Mouse (Mus musculus): Measurements from ENCODE around the gene Il11. TPM values are rescaled to one million over a fixed set of nuclear protein-coding genes. Genes with fewer than 3 reads are reported as not detected.
A peak's percentile ranks its signal among the peaks of the same experiment; 100 is the strongest.
"Not testable (repeated sequence)": the region's sequence is repeated elsewhere in the genome, so short reads cannot be mapped to it uniquely, and the experiment has no call there.

Gene Il11
- polyA plus RNA-seq, 1 experiment = 1.4 TPM

GRCm38 (mm10) chr7:4802247-4802646, 19.6 kb upstream of the Il11 start:
- no peaks in the 10 kb centered on the region for H3K27me3 ChIP-seq (ENCODE audit: control insufficient read depth, insufficient read depth, low read length, poor library complexity, severe bottlenecking)
- H3K4me1 ChIP-seq (ENCODE audit: control insufficient read depth, insufficient read depth, low read length) = no peaks in the 10 kb centered on the region
- no peak overlapping the region for H3K27ac ChIP-seq (ENCODE audit: insufficient read depth, low read length)
- no peak overlapping the region for H3K4me3 ChIP-seq (ENCODE audit: low read depth, low read length)
- no peak overlapping the region for H3K9ac ChIP-seq (ENCODE audit: low read depth, poor library complexity, severe bottlenecking)
- H3K36me3 ChIP-seq (ENCODE audit: control insufficient read depth, insufficient read depth, low read length, poor library complexity, severe bottlenecking) = peaks cover 42% of the 10 kb centered on the region
- no peaks in the 10 kb centered on the region for H3K9me3 ChIP-seq (replicated peaks; ENCODE audit: control insufficient read depth, insufficient read depth, low read length, poor library complexity, severe bottlenecking)
- TF ChIP-seq EP300 (IDR thresholded peaks at IDR 0.05; ENCODE audit: insufficient read depth, low read depth, low read length) (no peak), POLR2A (IDR thresholded peaks at IDR 0.05; ENCODE audit: insufficient read depth, low read length) (no peak), CTCF (IDR thresholded peaks at IDR 0.05; ENCODE audit: low read depth, low read length) (no peak)

- Histone ChIP-seq H3K27ac (ENCODE audit: insufficient read depth, low read length) (peak overlapping the region; percentile 29; the same call in 1 of the 2 replicates), H3K4me1 (ENCODE audit: control insufficient read depth, insufficient read depth, low read length) (no peaks in the 10 kb centered on the region), H3K36me3 (ENCODE audit: control insufficient read depth, insufficient read depth, low read length, poor library complexity, severe bottlenecking) (peaks cover 45% of the 10 kb centered on the region), H3K27me3 (ENCODE audit: control insufficient read depth, insufficient read depth, low read length, poor library complexity, severe bottlenecking) (no peaks in the 10 kb centered on the region), H3K9me3 (replicated peaks; ENCODE audit: control insufficient read depth, insufficient read depth, low read length, poor library complexity, severe bottlenecking) (no peaks in the 10 kb centered on the region), H3K9ac (ENCODE audit: low read depth, poor library complexity, severe bottlenecking) (no peak overlapping the region), H3K4me3 (ENCODE audit: low read depth, low read length) (no peak overlapping the region)
- TF ChIP-seq CTCF (IDR thresholded peaks at IDR 0.05; ENCODE audit: low read depth, low read length) (peak; percentile 24), POLR2A (IDR thresholded peaks at IDR 0.05; ENCODE audit: insufficient read depth, low read length) (no peak)
Measured at GRCm38 (mm10) chr7:4795767-4796433, 13.2 kb upstream of the Il11 start.

GRCm38 (mm10) chr7:4794631-4795168, 12.0 kb upstream of the Il11 start:
- Histone ChIP-seq H3K9me3 (replicated peaks; ENCODE audit: control insufficient read depth, insufficient read depth, low read length, poor library complexity, severe bottlenecking) (no peaks in the 10 kb centered on the region), H3K9ac (ENCODE audit: low read depth, poor library complexity, severe bottlenecking) (peak overlapping the region; percentile 98), H3K27me3 (ENCODE audit: control insufficient read depth, insufficient read depth, low read length, poor library complexity, severe bottlenecking) (no peaks in the 10 kb centered on the region), H3K27ac (ENCODE audit: insufficient read depth, low read length) (peak overlapping the region; percentile 39; the same call in 1 of the 2 replicates), H3K36me3 (ENCODE audit: control insufficient read depth, insufficient read depth, low read length, poor library complexity, severe bottlenecking) (peaks cover 45% of the 10 kb centered on the region), H3K4me1 (ENCODE audit: control insufficient read depth, insufficient read depth, low read length) (no peaks in the 10 kb centered on the region), H3K4me3 (ENCODE audit: low read depth, low read length) (peak overlapping the region; percentile 99)
- TF ChIP-seq CTCF (IDR thresholded peaks at IDR 0.05; ENCODE audit: low read depth, low read length) (no peak), POLR2A (IDR thresholded peaks at IDR 0.05; ENCODE audit: insufficient read depth, low read length) (no peak), EP300 (IDR thresholded peaks at IDR 0.05; ENCODE audit: insufficient read depth, low read depth, low read length) (no peak)

DNA sequence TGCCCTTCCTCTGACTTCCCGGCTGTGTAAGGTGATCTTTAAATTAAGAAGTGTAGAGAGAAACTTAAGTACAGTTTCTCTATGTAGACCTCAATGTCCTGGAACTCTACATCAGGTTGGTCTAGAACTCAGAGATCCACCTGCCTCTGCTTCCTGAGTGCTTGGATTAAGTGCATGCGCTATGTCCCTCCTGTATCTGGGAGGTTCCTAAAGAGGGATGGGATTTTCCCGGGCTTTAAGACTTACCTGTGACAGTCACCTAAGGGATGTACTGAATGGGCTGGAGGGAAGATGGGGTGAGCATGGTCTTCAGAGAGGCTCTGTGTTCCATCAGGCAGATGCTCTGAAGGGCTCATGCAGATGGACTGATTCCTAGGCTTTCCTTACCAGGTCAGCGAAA, 11.0 kb upstream of the Il11 start:
- H3K27me3 ChIP-seq (ENCODE audit: control insufficient read depth, insufficient read depth, low read length, poor library complexity, severe bottlenecking) = no peaks in the 10 kb centered on the region
- peak overlapping the region; percentile 39 for H3K27ac ChIP-seq (ENCODE audit: insufficient read depth, low read length)
- no peaks in the 10 kb centered on the region for H3K4me1 ChIP-seq (ENCODE audit: control insufficient read depth, insufficient read depth, low read length)
- peak overlapping the region; percentile 98 for H3K9ac ChIP-seq (ENCODE audit: low read depth, poor library complexity, severe bottlenecking)
- H3K36me3 ChIP-seq (ENCODE audit: control insufficient read depth, insufficient read depth, low read length, poor library complexity, severe bottlenecking) = peaks cover 45% of the 10 kb centered on the region
- H3K9me3 ChIP-seq (replicated peaks; ENCODE audit: control insufficient read depth, insufficient read depth, low read length, poor library complexity, severe bottlenecking) = no peaks in the 10 kb centered on the region
- peak overlapping the region; percentile 99 for H3K4me3 ChIP-seq (ENCODE audit: low read depth, low read length)
- TF ChIP-seq EP300 (IDR thresholded peaks at IDR 0.05; ENCODE audit: insufficient read depth, low read depth, low read length) (no peak), POLR2A (IDR thresholded peaks at IDR 0.05; ENCODE audit: insufficient read depth, low read length) (no peak), CTCF (IDR thresholded peaks at IDR 0.05; ENCODE audit: low read depth, low read length) (no peak)

GRCm38 (mm10) chr7:4793248-4793647, 10.6 kb upstream of the Il11 start:
- peak overlapping the region; percentile 39 for H3K27ac ChIP-seq (ENCODE audit: insufficient read depth, low read length)
- H3K27me3 ChIP-seq (ENCODE audit: control insufficient read depth, insufficient read depth, low read length, poor library complexity, severe bottlenecking); H3K4me1 ChIP-seq (ENCODE audit: control insufficient read depth, insufficient read depth, low read length); H3K9me3 ChIP-seq (replicated peaks; ENCODE audit: control insufficient read depth, insufficient read depth, low read length, poor library complexity, severe bottlenecking): not testable (repeated sequence)
- H3K36me3 ChIP-seq (ENCODE audit: control insufficient read depth, insufficient read depth, low read length, poor library complexity, severe bottlenecking) = peaks cover 45% of the 10 kb centered on the region
- peak overlapping the region; percentile 98 for H3K9ac ChIP-seq (ENCODE audit: low read depth, poor library complexity, severe bottlenecking)
- H3K4me3 ChIP-seq (ENCODE audit: low read depth, low read length) = peak overlapping the region; percentile 99

DNA sequence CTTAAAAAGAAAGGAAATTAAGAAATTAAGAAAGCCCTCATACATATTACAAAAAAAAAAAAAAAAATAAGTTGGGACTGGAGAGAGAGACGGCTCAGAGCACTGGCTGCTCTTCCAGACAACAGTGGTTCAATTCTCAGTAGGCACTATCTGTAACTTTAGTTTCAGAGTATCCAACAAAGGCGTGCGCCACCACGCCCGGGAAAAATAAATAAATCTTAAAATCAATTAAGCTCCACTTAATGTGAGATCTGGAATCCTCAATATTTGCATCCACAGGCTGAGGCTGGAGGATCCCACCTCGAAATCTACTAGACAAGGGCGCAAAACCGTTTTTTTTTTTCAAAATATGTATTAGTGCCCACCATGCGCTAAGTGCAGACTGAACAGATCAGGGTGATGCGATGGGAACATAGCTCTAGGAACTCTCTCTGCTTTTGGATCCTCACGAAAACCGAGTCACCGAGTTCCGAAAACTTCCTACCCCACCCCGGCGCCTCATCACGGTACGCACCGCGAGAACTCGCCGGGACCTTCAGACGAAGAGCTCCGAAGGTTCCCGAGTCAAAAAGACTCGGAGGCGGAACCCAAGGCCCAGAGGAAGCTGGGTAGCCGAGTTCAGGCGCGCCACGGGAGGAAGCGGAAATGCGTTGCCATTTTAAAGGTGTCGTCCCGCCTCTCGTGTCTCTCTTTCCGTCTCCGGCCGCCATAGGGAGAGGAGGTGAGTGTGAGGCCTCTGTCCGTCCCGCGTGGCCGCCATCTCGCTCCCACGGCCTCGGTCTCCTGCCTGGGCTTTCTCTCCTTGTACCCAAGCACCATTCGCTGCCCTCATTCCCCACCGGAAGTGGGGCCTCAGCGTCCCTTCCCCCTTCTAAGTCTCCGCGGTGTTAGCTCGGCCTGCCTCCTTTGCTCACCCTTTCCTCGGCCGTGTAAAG, 9.9 kb upstream of the Il11 start, which contains the start of gene Rpl28:
TSS of gene Rpl28 (plus strand) at position 597 of the 935 bp plus-strand sequence.
- H3K4me3 ChIP-seq (ENCODE audit: low read depth, low read length) = peak within 1 kb of the TSS; percentile 99
- H3K9ac ChIP-seq (ENCODE audit: low read depth, poor library complexity, severe bottlenecking) = peak within 1 kb of the TSS; percentile 98
- TF ChIP-seq CTCF (IDR thresholded peaks at IDR 0.05; ENCODE audit: low read depth, low read length) = no peak
- TF ChIP-seq POLR2A (IDR thresholded peaks at IDR 0.05; ENCODE audit: insufficient read depth, low read length) = peak; percentile 83
- TF ChIP-seq EP300 (IDR thresholded peaks at IDR 0.05; ENCODE audit: insufficient read depth, low read depth, low read length) = no peak
- peak within 1 kb of the TSS; percentile 97 for H3K27ac ChIP-seq (ENCODE audit: insufficient read depth, low read length)
- H3K4me1 ChIP-seq (ENCODE audit: control insufficient read depth, insufficient read depth, low read length) = no peaks in the 10 kb centered on the region
- peaks cover 42% of the 10 kb centered on the region for H3K36me3 ChIP-seq (ENCODE audit: control insufficient read depth, insufficient read depth, low read length, poor library complexity, severe bottlenecking)
- H3K9me3 ChIP-seq (replicated peaks; ENCODE audit: control insufficient read depth, insufficient read depth, low read length, poor library complexity, severe bottlenecking) = no peaks in the 10 kb centered on the region
- H3K27me3 ChIP-seq (ENCODE audit: control insufficient read depth, insufficient read depth, low read length, poor library complexity, severe bottlenecking) = no peaks in the 10 kb centered on the region

Data from ES-Bruce4 (cell line).